Mouse (Mus musculus): ENCODE measurements around the gene Fbxo7.

DNA sequence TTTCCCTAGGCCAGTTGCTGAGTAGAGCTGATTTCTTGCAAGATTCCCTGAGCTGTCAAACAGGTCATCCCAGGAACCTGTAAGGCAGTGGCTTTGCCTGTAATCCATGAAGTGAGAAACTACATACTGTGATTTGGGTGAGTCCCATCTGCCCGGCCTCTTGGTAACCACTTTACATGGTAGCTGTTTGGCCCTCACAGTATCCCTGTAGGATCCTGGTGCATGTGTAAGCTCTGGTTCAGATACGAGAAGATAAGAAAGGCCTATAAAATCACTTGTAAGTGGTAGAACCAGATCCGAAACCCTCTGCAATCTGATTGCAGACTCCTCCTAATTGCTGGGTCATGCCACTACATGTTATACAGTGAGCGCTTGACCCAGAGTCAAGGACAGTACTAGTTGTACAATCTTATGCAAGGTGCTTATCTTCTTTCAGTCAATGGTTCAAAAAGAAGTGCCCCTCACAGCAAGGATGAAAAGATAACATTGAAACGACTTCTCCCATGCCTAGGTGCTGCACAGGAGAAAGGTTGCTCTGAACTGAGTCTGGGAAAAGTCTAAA, 27.1 kb upstream of the Fbxo7 start:
- TF ChIP-seq POLR2A (IDR thresholded peaks at IDR 0.05; ENCODE audit: extremely low read depth, insufficient read depth, low read length) (no peak), CTCF (IDR thresholded peaks at IDR 0.05; ENCODE audit: extremely low read depth, insufficient read depth, low read length) (no peak)
